Mouse (Mus musculus): Measurements from ENCODE around the gene Ano8.

DNA sequence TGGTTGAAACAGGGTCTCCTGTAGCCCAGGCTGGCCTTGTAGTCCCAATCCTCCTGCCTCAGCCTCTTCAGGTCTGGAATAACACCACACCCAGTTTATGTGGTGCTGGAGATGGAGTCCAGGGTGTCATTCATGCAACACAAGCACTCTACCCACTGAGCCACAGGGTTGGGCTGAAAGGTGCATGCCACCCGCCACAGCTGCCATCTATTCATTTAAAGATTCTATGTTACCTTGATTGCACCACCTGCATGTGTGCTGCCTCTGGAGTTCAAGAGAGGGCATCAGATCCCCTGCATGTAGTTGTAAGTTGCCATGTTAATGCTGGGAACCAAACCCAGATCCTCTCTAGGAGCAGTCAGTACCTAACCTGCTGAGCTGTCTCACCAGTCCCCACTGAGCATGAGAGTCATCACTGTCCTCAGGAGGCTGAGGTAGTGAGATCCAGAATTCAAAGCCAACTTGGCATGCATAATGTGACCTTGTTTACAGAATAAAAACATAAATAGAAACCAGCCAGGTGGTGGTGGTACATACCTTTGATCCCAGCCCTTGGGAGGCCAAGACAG is 11.4 kb upstream of the Ano8 start:
- TF ChIP-seq CTCF (IDR thresholded peaks at IDR 0.05; ENCODE audit: low read depth, low read length) (no peak), GATA1 (IDR thresholded peaks at IDR 0.05; ENCODE audit: borderline replicate concordance, low read length) (no peak)

All from G1E (cell line).